Mouse (Mus musculus) heart, adult 2 months (tissue): ENCODE data around the gene Mfsd14b. TPM values are rescaled to one million over a fixed set of nuclear protein-coding genes. Genes with fewer than 3 reads are reported as not detected.

ENCODE experiments used
- DNase-seq, 2 experiments: peaks; one replicate each; pipeline ENCODE4 v3.0.0; 2021
- H3K27ac ChIP-seq: fragments of 200-600 bp; 2 replicates; pipeline ENCODE4 v1.8.1; 2022
- H3K27me3 ChIP-seq: fragments of 200-500 bp; 2 replicates; pipeline ENCODE4 v1.6.1; 2012; ENCODE audit warnings: mild to moderate bottlenecking, low read length, inconsistent platforms, mixed read lengths; ENCODE audit not compliant: control insufficient read depth, insufficient read depth
- H3K36me3 ChIP-seq: fragments of 200-500 bp; 2 replicates; pipeline ENCODE4 v1.6.1; 2012; ENCODE audit warnings: low read length, inconsistent platforms; ENCODE audit not compliant: control insufficient read depth, insufficient read depth
- H3K4me1 ChIP-seq: fragments of 200-500 bp; 2 replicates; pipeline ENCODE4 v1.6.1; 2011; ENCODE audit warnings: low read length; ENCODE audit not compliant: control insufficient read depth, insufficient read depth
- H3K4me3 ChIP-seq: fragments of 200-600 bp; 2 replicates; pipeline ENCODE4 v1.8.1; 2022
- H3K79me2 ChIP-seq: fragments of 200-500 bp; replicated peaks from 2 replicates; pipeline ENCODE4 v1.6.1; 2012; ENCODE audit warnings: mild to moderate bottlenecking, inconsistent platforms, low read length, moderate library complexity, mixed read lengths; ENCODE audit not compliant: control insufficient read depth, insufficient read depth
- H3K9ac ChIP-seq: fragments of 200-500 bp; 2 replicates; pipeline ENCODE4 v1.6.1; 2012; ENCODE audit warnings: low read depth, mild to moderate bottlenecking, control low read depth, inconsistent platforms, low read length, mixed read lengths
- CTCF ChIP-seq: fragments of 200-600 bp; IDR thresholded peaks from 2 replicates; pipeline ENCODE4 v1.8.1; 2022; ENCODE audit warnings: antibody characterized with exemption, mild to moderate bottlenecking, moderate library complexity
- EP300 ChIP-seq: fragments of 200-500 bp; IDR thresholded peaks from 2 replicates; pipeline ENCODE4 v1.6.1; 2011; ENCODE audit warnings: low read depth, low read length, control low read depth; ENCODE audit not compliant: insufficient read depth
- POLR2A ChIP-seq: fragments of 200-500 bp; IDR thresholded peaks from 2 replicates; pipeline ENCODE4 v1.6.1; 2011; ENCODE audit warnings: mild to moderate bottlenecking, low read depth, low read length, control low read depth; ENCODE audit not compliant: insufficient read depth
- WGBS: fragments of 180-500 bp; shearing (Covaris S2); methylation state at CpG from one replicate; pipeline ENCODE4 v1.1.7; 2018; 5-methylcytosine and 5-hydroxymethylcytosine counted together
- intact Hi-C: fragments of 180-260 bp; cut with DNase I; formaldehyde crosslinking; loops from one replicate; pipeline ENCODE4 v1.15.1; 2025
- polyA plus RNA-seq: library from polyadenylated mRNA; depleted of rRNA; stranded (reverse); fragments of >200 nt; gene quantifications from 2 replicates; pipeline ENCODE4 v1.2.3, GENCODE M21; 2012
- total RNA-seq, 2 experiments: library from RNA; stranded (reverse); gene quantifications; 2 replicates each; pipeline ENCODE4 v1.2.3; 2021

Gene Mfsd14b
- total and polyA plus RNA-seq, 3 experiments, result 7.9 to 15.4 (median 15.3) TPM

GRCm38 (mm10) chr13:65120984-65121383 lies 8.2 kb upstream of the Mfsd14b start:
- DNase-seq, result no peak
- Histone ChIP-seq H3K36me3 (no peaks in the 10 kb centered on the region), H3K4me1 (no peaks in the 10 kb centered on the region), H3K79me2 (no peaks in the 10 kb centered on the region), H3K27ac (no peak overlapping the region), H3K4me3 (no peak overlapping the region), H3K9ac (no peak overlapping the region), H3K27me3 (no peaks in the 10 kb centered on the region)
- TF ChIP-seq POLR2A (no peak), EP300 (no peak)
- 62% methylated on average over 3 of the region's 3 CpGs for WGBS
- intact Hi-C loops, result no loop called here

GRCm38 (mm10) chr13:65113239-65113638 lies 464 bp upstream of the Mfsd14b start:
- Histone ChIP-seq H3K4me1 (peaks cover 2% of the 10 kb centered on the region), H3K27me3 (no peaks in the 10 kb centered on the region), H3K9ac (peak overlapping the region; percentile 90; the same call in 1 of the 2 replicates), H3K4me3 (peak overlapping the region; percentile 88), H3K36me3 (no peaks in the 10 kb centered on the region; the same call in 1 of the 2 replicates), H3K27ac (peak overlapping the region; percentile 70), H3K79me2 (0 out of 2 replicates have a peak, but pooled peaks cover under 1% of the 10 kb centered on the region)
- 71% methylated on average over 3 of the region's 3 CpGs for WGBS
- TF ChIP-seq CTCF (no peak), POLR2A (no peak), EP300 (no peak)
- intact Hi-C loops, result loop anchor here (2.0 to 10.0 kb wide), 3 partner anchors 128 to 678 kb away; partner anchors contain the start of genes Cdk20 and Zfp369
- no peak for DNase-seq

- Histone ChIP-seq H3K27ac (peak overlapping the region; percentile 70), H3K9ac (peak overlapping the region; percentile 90), H3K79me2 (0 out of 2 replicates have a peak, but pooled peaks cover 2% of the 10 kb centered on the region), H3K27me3 (no peaks in the 10 kb centered on the region), H3K4me1 (peaks cover 2% of the 10 kb centered on the region), H3K4me3 (peak overlapping the region; percentile 88), H3K36me3 (no peaks in the 10 kb centered on the region; the same call in 1 of the 2 replicates)
- TF ChIP-seq EP300, result no peak
- TF ChIP-seq POLR2A, result no peak
- no peak for TF ChIP-seq CTCF
- peak in 1 of 2 experiments; percentile 36 for DNase-seq
- intact Hi-C loops, result loop anchor here (2.0 to 10.0 kb wide), 3 partner anchors 129 to 677 kb away; partner anchors contain the start of genes Cdk20 and Zfp369
- under 1% methylated on average over 5 of the region's 5 CpGs for WGBS
Measured at GRCm38 (mm10) chr13:65111961-65112360, 814 bp downstream of the Mfsd14b start.

- Histone ChIP-seq H3K27ac (no peak overlapping the region), H3K4me3 (no peak overlapping the region), H3K4me1 (no peaks in the 10 kb centered on the region; the same call in 1 of the 2 replicates), H3K36me3 (no peaks in the 10 kb centered on the region; the same call in 1 of the 2 replicates), H3K79me2 (peaks cover 6% of the 10 kb centered on the region), H3K27me3 (no peaks in the 10 kb centered on the region), H3K9ac (no peak overlapping the region)
- TF ChIP-seq POLR2A (no peak), CTCF (no peak), EP300 (no peak)
- no peak for DNase-seq
- WGBS, result 64% methylated on average over 3 of the region's 3 CpGs
- intact Hi-C loops, result no loop called here
Measured at GRCm38 (mm10) chr13:65101232-65101631, 11.5 kb downstream of the Mfsd14b start.

GRCm38 (mm10) chr13:65100678-65101077 lies 12.1 kb downstream of the Mfsd14b start:
- TF ChIP-seq EP300 (no peak), POLR2A (no peak), CTCF (no peak)
- H3K27me3 ChIP-seq, result no peaks in the 10 kb centered on the region
- no peak for DNase-seq
- H3K4me1 ChIP-seq, result no peaks in the 10 kb centered on the region; the same call in 1 of the 2 replicates
- intact Hi-C loops, result no loop called here
- H3K27ac ChIP-seq, result no peak overlapping the region
- no peak overlapping the region for H3K4me3 ChIP-seq
- H3K36me3 ChIP-seq, result no peaks in the 10 kb centered on the region; the same call in 1 of the 2 replicates
- WGBS, result 92% methylated on average over 9 of the region's 9 CpGs
- H3K79me2 ChIP-seq, result peaks cover 6% of the 10 kb centered on the region
- no peak overlapping the region for H3K9ac ChIP-seq

GRCm38 (mm10) chr13:65097018-65097417 lies 15.8 kb downstream of the Mfsd14b start:
- Histone ChIP-seq H3K36me3 (no peaks in the 10 kb centered on the region; the same call in 1 of the 2 replicates), H3K4me3 (no peak overlapping the region), H3K27ac (no peak overlapping the region), H3K9ac (no peak overlapping the region), H3K79me2 (peaks cover 2% of the 10 kb centered on the region; the same call in 1 of the 2 replicates), H3K4me1 (no peaks in the 10 kb centered on the region; the same call in 1 of the 2 replicates), H3K27me3 (no peaks in the 10 kb centered on the region)
- intact Hi-C loops, result no loop called here
- DNase-seq, result no peak
- TF ChIP-seq POLR2A (no peak), CTCF (no peak), EP300 (no peak)
